ENCODE assay signal across 27 mouse cellular contexts in the genomic region with DNA sequence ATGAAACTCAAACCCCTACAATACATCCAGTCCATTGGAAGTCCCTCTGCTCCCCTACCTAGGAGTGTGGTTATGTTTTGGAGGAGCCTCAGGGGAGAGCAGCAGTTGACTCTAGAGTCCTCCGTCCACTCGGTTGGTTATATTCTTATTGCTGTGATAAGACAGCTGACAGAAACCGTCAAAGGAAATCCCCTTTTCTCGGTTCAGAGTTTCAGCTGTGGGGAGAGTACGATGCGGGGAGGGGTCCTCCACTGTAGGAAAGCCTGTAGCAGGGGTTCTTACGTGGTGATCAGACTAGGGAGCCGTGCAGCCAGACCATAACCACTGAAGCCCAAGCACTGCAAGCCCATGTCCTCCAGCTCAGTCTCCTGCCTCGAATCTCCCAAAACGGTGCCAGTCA.
"Had no signal": no experiment of that assay in that cellular context is flagged by ENCODE, and none has a peak within 500 bp of the region (broad histone marks: within the 10 kb centered on the region; RNA-seq: fewer than 3 reads in every experiment).

No protein-coding gene starts in this region.

- H3K9me3 ChIP-seq: embryonic facial prominence, embryonic 10.5 days; embryonic facial prominence, embryonic 12.5 days; embryonic facial prominence, embryonic 13.5 days; embryonic facial prominence, embryonic 15.5 days; forebrain, embryonic 10.5 days; forebrain, embryonic 12.5 days; forebrain, embryonic 13.5 days; forebrain, embryonic 15.5 days; heart, embryonic 10.5 days had no signal

- H3K27ac ChIP-seq: embryonic facial prominence, embryonic 10.5 days; embryonic facial prominence, embryonic 12.5 days; embryonic facial prominence, embryonic 13.5 days; embryonic facial prominence, embryonic 15.5 days; forebrain, embryonic 10.5 days; forebrain, embryonic 12.5 days; forebrain, embryonic 13.5 days; forebrain, embryonic 15.5 days; gastrocnemius, adult 2 months; heart, adult 2 months; heart, embryonic 10.5 days had no signal

- H3K36me3 ChIP-seq: embryonic facial prominence, embryonic 10.5 days; embryonic facial prominence, embryonic 12.5 days; embryonic facial prominence, embryonic 13.5 days; embryonic facial prominence, embryonic 15.5 days; forebrain, embryonic 10.5 days; forebrain, embryonic 12.5 days; forebrain, embryonic 15.5 days; heart, embryonic 10.5 days had no signal

- H3K27me3 ChIP-seq: embryonic facial prominence, embryonic 12.5 days; embryonic facial prominence, embryonic 15.5 days; forebrain, embryonic 12.5 days; forebrain, embryonic 13.5 days; forebrain, embryonic 15.5 days had no signal

- DNase-seq: cerebellum, adult 9-10 months; cerebellum, adult 9-11 months; cerebellum, postnatal 10 days; cerebellum, postnatal 14 days; cerebellum, postnatal 25 days; cerebellum, postnatal 36 days; embryo, embryonic 11 days; forebrain, postnatal 0 days; gastrocnemius, adult 2 months; gastrocnemius, postnatal 10 days; gastrocnemius, postnatal 14 days; gastrocnemius, postnatal 25 days; gastrocnemius, postnatal 36 days; heart, adult 18-20 months; heart, adult 2 months had no signal

- H3K4me1 ChIP-seq: embryonic facial prominence, embryonic 12.5 days; embryonic facial prominence, embryonic 15.5 days; heart, embryonic 10.5 days had no signal

- H3K4me3 ChIP-seq: embryonic facial prominence, embryonic 10.5 days; embryonic facial prominence, embryonic 12.5 days; embryonic facial prominence, embryonic 13.5 days; embryonic facial prominence, embryonic 15.5 days; erythroblast, embryonic 14.5 days; forebrain, embryonic 10.5 days; forebrain, embryonic 12.5 days; forebrain, embryonic 13.5 days; forebrain, embryonic 15.5 days; gastrocnemius, adult 2 months; heart, adult 2 months; heart, embryonic 10.5 days had no signal

- H3K4me2 ChIP-seq: embryonic facial prominence, embryonic 12.5 days; embryonic facial prominence, embryonic 13.5 days; embryonic facial prominence, embryonic 15.5 days; forebrain, embryonic 12.5 days; forebrain, embryonic 13.5 days; forebrain, embryonic 15.5 days had no signal

- ATAC-seq: forebrain, embryonic 13.5 days; forebrain, embryonic 14.5 days; forebrain, embryonic 15.5 days; forebrain, embryonic 16.5 days; forebrain, postnatal 0 days had no signal

- H3K9ac ChIP-seq: embryonic facial prominence, embryonic 12.5 days; embryonic facial prominence, embryonic 13.5 days; embryonic facial prominence, embryonic 15.5 days; forebrain, embryonic 12.5 days; forebrain, embryonic 13.5 days; forebrain, embryonic 15.5 days; forebrain, postnatal 0 days had no signal
